Mouse (Mus musculus) layer of hippocampus, adult 9-11 months (tissue): Measurements from ENCODE around the gene Rgl2.
"Not testable (repeated sequence)": the region's sequence is repeated elsewhere in the genome, so short reads cannot be mapped to it uniquely, and the experiment has no call there.

Experiments
- DNase-seq: peaks from one replicate; pipeline ENCODE4 v3.0.0; 2022

The Rgl2 gene

DNA sequence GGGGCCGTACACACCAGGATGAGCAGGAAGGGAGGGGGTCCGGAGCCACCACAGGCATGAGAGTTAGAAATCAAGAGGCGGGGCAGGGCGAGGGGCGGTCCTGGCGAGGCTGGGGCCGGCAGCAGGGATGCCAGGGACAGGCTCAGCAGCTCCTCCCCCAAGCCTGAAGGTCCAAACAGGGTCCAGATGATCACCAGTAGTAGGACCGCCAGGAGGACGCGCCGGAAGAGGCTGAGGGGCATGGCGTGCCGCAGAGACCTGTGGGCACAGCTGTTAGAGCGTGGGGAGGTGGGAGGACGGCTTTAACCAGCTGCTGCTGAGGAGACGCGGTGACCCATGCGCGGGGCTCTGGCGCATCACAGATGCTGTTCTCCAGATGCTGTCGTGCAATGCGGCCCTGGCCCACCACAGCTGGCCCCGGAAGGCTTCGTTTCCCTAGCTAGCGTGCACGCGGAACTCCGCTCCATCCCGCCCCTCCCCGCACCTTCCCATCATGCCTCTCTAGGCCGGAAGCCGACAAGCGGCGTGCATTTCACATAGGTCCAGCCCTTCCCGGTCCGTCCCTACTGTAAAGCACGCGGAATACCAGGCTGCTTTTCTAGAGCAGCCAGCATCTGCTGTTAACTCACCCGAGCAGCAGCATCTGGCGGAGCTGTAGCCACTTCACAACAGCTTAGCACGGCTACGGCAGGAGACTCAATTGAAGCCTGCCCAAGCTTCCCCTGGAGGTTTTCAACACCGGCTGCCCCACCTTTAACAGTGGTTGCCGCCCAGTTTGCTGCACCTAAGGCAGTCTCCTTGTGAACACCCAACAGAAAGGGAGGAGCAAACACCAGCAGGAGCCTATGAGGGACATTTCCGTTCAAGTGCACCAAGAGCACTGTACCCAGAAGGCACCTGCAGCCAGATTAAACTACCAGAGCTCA is 21.9 kb downstream of the Rgl2 start, which contains the start of gene B3galt4:
B3galt4 (minus strand) TSS at position 468 of the 926 bp plus-strand sequence.
- peak; percentile 79 for DNase-seq

DNA sequence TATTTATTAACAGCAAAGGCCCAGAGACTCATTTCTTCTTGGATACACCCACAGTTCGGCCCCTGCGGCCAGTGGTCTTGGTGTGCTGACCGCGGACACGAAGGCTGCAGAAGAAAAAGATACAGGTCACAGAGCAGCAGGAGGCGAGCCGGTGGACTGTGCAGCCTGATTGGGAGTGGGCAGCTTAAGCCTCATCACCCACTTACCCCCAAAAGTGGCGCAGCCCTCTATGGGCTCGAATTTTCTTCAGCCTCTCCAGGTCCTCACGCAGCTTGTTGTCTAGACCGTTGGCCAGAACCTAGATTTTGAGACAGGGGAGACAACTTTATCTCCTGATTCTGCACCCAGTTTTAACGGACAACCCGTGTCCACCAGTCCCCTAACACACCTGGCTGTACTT is 22.7 kb downstream of the Rgl2 start:
- not testable (repeated sequence) for DNase-seq

DNA sequence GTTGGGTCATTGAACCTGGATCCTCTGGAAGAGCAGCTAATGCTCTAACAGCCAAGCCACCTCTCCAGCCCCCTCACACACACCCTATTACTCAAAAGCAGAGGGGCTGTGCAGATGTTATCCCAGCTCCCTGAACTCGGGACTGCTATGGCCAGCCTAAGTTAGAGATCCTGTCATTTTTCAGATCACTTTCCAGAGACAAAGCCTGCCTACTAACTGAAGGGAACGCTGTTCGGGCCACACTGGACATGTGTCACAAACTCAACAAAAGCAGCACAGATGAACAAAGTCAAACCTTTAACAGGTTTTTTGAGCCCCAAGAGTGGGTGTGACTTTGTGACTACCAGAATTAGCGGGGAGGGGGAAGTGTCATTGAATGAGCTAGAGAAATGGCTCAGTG is 23.5 kb downstream of the Rgl2 start:
- no peak for DNase-seq

DNA sequence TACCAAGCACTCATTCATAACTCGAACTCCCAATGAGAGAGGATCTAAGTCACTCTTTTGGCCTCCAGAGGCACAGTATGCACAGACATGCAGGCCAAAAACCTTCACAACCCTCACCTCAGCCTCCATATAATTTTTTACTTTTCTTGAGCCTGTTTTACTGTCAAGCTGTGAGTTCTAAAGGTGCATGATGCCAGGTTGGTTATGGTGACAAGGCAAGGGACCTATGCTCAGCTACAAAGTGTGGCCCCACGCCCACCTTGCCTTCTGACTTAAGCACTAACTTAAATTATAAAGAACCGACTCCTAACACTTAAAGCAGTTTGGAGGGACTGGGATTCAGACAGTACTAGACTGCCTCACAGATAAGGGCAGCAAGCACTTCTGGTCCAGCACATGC is 24.0 kb downstream of the Rgl2 start:
- no peak for DNase-seq

DNA sequence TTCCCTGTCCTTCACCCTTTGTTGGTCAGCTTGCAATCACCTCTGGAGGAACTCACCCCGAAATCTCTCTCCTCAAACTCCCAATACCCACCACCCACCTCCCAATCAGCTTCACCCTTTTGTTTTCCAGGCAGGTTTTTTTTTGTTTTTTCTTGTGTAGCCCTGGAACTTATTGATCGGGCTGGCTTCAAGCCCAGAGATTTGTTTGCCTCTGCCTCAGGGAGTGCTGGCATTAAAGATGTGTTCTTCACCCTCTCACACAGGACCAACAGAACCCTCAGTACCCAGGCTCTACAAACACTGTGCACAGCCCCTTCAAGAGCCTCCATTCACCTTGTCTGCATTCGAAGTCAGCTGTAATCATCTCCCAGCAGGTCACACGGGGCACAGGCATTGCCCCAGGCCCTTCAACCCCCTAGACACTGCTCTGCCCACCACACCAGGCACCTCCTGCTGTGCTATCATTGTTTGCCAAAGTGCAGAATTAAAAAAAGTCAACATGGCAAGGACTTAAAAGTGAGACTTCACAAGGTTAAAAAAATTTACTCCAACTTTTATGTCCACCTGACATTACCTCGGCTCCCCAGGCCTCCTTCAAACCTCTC is 24.7 kb downstream of the Rgl2 start:
- DNase-seq: no peak

DNA sequence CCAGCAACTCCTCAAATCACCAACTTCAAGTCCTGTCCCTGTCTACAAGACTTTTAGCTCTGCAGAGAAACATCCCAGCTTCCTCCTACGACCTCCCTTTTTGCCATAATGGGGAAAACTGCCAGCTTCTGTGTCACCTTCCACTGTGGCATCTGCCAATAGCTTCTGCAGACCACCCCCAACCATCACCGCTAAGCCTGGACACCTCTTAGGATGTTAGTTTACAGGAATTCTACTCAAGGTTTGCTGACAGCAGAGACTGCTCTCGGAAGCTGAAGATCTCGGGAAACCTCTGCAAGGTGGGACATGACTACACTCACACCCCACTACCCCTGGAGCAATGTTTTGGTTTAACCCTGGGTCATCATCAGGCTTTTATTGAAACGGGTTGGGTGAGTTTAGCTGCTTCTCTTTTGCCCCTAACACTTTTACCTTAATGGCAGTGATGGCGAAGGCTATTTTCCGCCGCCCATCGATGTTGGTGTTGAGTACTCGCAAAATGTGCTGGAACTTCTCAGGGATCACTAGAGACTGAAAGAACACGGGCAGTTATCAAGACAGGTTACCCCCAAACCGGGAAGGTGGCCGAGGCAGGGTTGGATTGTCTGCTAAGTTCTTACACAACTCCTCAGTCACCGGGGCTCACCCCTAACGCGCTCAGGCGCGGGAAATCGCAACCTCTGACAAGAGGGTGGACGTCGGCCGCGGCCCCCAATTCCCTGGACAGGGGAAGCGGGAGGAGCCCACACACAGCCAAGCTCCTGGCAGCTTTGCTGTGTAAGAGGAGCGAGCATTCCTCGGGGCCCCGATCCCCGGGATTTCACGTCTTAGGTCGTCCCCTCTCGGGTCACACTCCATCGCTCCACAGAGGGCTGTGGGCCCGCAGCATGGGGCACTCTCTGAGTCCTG is 25.6 kb downstream of the Rgl2 start:
- no peak for DNase-seq

DNA sequence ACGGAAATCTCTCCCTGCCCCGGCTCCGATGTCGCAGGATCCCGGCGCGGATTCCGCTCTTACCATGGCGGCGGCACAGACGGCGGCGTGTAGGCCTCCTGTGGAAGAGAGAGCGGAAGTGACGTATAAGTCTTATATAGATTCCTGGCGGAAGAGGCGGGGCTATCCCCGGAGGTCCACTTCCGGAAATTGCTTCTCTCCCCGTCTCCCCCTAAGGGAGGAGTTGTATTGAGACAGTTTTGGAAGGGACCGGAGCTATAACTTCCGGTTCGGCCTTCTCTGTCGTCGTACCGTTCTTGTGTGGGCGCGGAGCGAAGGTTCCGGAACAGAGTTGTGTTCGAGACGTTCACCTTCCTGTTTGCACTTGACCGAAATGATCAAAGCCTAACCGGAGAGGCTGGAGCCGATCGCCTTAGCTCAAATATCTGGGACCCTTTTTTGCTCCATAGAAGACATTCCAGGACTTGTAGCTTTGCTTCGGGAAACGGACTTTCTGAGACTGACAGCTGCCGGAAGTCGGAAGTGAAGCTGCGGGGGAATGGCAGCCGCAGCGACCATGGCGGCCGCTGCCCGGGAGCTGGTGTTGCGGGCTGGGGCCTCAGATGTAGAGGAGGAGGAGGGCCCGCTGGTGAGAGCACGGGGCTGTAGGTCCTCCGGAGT is 26.3 kb downstream of the Rgl2 start, which contains the start of the genes Vps52 and Rps18:
Vps52 (plus strand) TSS at position 258 of the 660 bp plus-strand sequence.
Rps18 (minus strand) TSS at position 447 of the 660 bp plus-strand sequence.
- peak; percentile 98 for DNase-seq

DNA sequence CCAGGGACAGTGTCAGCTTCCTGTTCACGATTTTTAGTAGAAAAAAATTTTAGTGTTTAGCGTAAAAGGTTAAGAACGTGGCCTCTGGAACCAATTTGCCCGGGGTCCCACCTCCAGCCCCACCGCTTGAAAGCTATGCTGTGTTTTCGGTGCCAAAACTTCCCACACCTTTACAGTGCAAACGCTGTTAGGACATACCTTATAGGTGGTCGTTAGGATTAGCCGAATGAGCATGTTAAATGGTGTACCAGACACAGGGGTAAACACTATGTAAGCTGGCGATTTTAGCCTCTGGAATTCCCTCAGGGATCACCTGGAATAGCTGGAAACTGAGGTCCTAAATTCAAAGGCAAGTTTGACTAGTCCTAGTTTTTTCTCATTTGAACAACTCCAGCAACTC is 27.0 kb downstream of the Rgl2 start:
- no peak for DNase-seq

DNA sequence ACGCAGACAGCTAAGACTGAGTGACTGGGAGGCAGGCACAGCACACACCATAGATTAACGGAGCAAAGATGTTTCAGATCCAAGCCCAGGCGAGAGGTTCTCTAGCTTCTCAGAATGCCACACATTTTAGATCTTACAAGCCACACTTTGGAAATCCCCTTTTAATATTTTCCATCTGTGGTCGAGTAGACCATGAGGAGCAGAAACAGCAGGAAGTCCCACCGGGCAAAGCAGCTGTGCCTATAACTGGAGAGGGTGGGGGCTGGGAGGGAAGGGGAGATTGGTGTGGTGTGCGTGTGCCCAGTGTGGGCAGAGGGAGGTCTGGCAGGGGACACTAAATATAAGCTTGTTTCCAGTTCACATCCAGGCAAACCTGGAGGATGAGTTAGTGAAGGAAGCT is 28.1 kb downstream of the Rgl2 start:
- no peak for DNase-seq

DNA sequence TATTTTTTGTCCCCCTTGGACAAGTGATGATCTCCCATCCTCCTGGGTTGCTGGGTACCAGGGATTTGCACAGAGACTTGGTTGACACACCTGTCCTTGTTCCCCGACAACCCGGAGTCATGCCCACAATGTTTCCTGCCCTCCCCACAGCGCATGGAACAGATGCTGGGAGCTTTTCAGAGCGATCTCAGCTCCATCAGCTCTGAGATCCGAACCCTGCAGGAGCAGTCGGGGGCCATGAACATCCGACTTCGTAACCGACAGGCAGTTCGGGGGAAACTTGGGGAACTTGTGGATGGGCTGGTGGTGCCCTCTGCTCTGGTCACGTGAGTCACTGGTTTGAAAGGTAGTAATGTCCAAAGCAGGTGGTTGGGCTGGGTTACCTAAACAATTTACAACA is 29.1 kb downstream of the Rgl2 start:
- no peak for DNase-seq

DNA sequence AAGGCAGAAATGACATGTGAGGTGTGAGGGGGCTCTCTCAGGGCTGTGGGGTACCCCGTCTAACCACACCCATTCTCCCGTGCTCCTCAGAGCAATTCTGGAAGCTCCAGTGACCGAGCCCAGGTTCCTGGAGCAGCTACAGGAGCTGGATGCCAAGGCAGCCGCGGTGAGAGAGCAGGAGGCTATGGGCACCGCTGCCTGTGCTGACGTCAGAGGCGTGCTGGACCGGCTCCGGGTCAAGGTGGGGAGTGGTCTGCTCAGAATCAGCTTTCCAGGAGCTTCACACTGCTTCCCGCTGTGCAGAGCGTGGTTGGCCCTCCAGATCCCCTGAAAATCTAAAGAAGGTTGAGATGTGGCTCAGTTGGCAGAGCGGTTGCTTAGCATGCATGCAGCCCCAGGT is 29.8 kb downstream of the Rgl2 start:
- DNase-seq: no peak

DNA sequence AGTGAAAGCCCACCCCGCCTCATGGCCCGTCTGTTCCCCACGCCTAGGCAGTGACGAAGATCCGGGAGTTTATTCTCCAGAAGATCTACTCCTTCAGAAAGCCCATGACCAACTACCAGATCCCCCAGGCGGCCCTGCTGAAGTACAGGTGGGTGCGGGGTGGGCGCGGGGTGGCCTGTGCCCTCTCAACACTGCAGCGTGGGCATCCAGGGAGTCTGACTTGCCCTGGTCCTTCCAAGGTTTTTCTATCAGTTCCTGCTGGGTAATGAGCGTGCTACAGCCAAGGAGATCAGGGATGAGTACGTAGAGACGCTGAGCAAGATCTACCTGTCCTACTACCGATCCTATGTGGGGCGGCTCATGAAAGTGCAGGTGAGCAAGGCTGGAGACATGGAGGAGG is 30.6 kb downstream of the Rgl2 start:
- no peak for DNase-seq

DNA sequence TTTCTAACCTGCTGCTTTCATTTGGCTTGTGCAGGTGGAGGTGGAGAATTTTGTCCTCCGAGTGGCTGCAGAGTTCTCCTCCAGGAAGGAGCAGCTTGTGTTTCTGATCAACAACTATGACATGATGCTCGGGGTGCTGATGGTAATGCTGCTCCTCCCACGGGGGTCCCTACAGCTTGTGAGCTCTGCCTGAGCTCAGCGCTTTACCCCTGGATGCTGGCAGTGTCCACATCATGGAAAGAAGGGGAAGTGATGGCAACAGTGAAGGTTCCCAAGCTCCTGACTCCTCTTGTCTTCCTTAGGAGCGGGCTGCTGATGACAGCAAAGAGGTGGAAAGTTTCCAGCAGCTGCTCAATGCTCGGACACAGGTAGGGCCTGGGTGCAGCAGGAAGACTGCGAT is 33.5 kb downstream of the Rgl2 start:
- DNase-seq: peak; percentile 5

DNA sequence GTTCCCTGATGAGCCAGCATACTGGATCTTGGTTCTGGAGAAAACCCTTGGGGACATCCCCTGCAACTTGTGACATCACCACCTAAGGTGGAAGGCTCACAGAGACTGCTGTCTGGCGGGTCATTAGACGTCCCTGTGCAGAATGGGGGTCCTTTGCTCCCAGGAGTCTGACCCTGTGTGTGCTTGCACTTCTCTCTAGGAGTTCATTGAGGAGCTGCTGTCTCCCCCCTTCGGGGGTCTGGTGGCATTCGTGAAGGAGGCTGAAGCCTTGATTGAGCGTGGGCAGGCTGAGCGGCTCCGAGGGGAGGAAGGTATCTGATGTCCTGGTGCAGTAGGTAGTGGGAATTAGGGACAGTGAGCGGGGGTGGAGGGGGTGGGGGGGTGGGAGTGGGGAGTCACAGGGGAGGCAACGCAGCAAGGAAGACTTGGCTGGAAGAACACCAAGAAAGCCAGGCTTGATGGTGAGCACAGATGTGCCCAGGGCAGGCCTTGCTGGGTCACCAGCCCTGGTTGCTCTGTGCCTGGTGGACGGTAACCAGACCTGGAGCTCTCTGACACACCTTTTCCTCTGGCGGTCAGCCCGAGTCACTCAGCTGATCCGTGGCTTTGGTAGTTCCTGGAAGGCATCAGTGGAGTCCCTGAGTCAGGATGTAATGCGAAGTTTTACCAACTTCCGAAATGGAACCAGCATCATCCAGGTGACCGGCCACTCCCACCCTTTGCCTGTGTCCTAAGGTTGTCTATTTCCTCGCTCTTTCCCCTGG is 35.9 kb downstream of the Rgl2 start:
- no peak for DNase-seq

DNA sequence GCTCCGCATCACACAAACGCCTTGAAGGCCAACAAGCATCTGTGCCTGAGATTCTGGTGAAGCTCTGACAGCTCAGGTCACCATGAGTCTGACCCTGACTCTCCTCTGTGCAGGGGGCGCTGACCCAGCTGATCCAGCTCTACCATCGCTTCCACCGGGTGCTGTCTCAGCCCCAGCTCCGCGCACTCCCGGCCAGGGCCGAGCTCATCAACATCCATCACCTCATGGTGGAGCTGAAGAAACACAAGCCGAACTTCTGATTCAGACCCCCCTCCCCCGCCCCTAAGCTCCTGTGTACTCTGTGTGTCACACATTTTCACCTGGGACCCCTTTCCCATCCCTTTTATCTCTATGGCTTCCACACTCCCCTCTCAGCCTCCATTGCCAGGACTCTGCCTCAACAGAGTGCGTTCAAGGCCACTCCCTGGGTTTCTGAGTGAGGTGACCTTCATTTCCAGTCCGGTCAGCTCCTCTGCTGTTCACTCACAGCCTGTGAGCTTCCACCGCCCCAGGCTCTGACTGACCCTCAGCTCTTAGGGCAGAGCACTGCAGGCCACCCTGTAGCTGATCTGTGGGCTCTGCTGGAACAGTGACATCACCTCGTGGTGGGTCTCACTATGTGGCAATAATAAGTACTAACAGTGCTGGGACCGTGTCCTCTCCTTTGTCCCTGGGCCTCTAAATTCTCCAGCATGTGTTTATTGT is 36.7 kb downstream of the Rgl2 start:
- no peak for DNase-seq

DNA sequence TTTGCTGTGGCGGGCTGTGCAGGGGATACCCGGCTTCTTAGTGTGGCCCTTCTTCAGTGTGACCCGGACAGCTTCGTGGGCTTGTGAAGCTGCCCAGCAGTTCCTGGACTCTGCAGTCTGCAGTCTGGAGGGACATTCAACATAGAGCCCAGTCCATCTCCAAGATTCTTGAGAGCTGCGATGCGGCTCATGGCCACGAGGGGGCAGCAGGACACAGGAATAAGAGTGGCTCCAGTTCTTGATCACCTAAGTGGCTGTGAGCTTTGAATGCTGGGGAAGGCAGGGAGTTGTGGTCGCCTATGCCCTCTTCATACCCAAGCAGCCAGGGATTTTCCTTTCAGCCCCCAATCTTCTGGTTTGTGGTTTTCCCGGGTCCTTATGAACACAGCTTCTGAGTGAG is 39.1 kb downstream of the Rgl2 start:
- DNase-seq: peak; percentile 67

DNA sequence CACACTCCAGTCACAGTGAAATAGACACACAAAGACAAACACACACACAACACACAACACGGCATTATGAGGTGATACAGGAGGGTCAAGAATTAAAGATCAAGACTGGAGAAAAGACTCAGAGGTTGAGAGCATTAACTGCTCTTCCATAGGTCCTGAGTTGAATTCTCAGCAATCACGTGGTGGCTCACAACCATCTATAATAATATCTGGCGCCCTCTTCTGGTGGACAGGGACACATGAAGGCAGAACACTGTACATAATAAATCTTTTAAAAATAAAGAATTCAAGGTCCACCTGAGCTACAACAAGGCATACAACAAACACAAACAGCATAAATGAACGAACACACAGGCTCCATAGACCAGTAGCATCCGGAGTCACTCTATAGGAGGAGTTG is 39.6 kb downstream of the Rgl2 start:
- no peak for DNase-seq

DNA sequence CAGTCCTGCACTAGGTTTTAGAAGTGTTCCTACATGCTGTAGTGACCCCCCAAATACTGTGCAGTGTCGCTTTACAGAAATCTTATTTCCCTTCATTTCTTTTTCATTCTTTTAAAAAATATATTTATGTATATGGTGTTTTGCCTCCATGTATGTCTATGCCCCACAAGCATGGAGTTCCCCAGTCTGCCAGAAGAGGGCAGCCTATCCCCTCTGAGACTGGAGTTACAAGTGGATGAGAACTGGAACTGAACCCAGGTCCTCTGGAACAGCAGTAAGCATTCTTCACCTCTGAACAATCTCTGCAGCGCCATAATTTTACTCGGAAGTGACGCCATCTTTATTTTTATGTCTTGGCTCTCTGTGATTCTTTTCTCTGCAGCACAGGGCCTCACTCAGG is 40.1 kb downstream of the Rgl2 start:
- DNase-seq: no peak

DNA sequence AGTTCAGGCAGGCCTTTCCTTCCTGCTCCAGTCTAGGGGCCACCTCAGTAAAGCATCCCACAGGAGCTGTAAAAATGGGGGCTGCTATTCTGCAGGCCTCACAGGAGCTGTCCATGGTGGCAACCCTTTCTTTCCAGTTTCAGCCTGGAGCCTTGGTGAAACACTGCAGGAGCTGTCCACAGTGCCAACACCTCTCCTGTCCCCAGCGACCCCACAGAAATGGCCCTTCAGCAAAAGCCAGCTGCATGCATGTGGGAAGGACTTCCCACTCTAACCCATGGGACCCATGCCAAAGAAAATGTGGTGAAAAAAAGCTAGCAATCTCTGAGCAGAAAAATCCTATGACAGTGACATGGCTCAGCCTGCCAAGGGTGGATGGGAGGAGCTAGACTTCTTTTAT is 43.3 kb downstream of the Rgl2 start:
- no peak for DNase-seq

DNA sequence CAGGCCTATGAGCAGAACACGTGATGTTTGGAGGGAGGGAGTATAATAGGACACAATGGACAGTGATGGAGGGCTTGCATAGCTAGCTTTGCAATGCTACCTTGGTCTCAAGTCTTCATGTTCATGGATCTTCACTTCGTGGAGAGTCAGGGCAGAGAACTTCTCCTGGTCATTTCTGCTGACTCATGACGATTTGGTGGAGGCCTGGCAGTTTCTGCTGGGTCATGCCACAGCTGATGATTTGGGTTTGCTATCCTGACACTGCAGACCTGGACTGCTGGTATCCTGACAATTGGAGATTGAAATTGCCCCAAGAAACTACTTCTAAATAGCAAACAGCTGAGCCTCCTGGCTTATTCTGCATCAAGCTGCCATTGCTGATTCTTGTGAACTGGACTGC is 44.2 kb downstream of the Rgl2 start:
- DNase-seq: no peak

DNA sequence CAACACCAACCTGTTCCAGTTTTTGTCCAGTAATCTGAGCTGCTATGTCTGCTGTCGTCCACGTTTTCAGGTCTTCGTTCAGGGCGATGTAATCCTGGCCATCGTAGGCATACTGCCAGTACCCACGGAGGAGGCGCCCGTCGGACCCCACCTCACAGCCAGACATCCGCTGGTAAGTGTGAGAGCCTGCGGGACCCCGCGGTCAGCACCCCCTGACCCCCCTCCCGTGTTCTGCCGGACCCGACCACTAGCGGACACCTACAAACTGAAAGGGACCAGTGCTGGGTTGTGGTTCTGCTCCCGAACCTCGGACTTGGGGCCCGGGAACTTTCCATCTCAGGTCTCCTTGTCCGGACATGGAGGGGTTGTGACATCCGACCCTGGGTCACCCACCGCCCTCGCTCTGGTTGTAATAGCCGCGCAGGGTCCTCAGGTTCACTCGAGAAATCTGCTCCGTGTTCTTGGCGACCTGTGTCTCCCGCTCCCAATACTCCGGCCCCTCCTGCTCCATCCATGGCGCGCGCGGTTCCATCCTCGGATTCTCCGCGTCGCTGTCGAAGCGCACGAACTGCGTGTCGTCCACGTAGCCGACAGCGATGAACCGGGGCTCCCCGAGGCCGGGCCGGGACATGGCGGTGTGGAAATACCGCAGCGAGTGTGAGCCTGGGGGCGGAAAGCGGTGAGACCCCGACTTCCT is 48.7 kb downstream of the Rgl2 start:
- DNase-seq: no peak
